Mouse (Mus musculus): Measurements from ENCODE around the gene Rtn4rl2. TPM values are rescaled to one million over a fixed set of nuclear protein-coding genes. Genes with fewer than 3 reads are reported as not detected.

Gene Rtn4rl2
- polyA plus RNA-seq, 1 experiment from 2014 or later = 2.4 TPM

GRCm38 (mm10) chr2:84838593-84838949 is 47.9 kb downstream of the Rtn4rl2 start, which contains the start of gene Slc43a1:
Gene Slc43a1, plus strand, starts transcription at chr2:84838850.
- H3K4me3 ChIP-seq (ENCODE audit: low read depth, low read length) = peak within 1 kb of the TSS; percentile 62
- DNase-seq (ENCODE audit: low spot score) = peak; percentile 5
- no peaks in the 10 kb centered on the region for H3K9me3 ChIP-seq (replicated peaks; ENCODE audit: control insufficient read depth, low read length)
- peaks cover 3% of the 10 kb centered on the region; the same call in 1 of the 2 replicates for H3K4me1 ChIP-seq (ENCODE audit: control insufficient read depth, insufficient read depth, low read length)
- 12% methylated on average over 10 of the region's 10 CpGs for WGBS
- H3K4me2 ChIP-seq (ENCODE audit: low read depth, low read length) = peak within 1 kb of the TSS; percentile 93
- H3K9ac ChIP-seq (replicated peaks; ENCODE audit: low read length) = peak within 1 kb of the TSS; percentile 78
- H3K27ac ChIP-seq (replicated peaks; ENCODE audit: low read depth, low read length) = peak within 1 kb of the TSS; percentile 82; the same call in 1 of the 2 replicates
- H3K36me3 ChIP-seq (replicated peaks; ENCODE audit: control insufficient read depth, insufficient read depth, low read depth, low read length) = no peaks in the 10 kb centered on the region
- H3K27me3 ChIP-seq (ENCODE audit: control insufficient read depth, insufficient read depth, low read length) = no peaks in the 10 kb centered on the region
- ATAC-seq (replicated peaks; ENCODE audit: insufficient number of reproducible peaks, low FRiP score, low TSS enrichment, low read depth) = no peak

- Histone ChIP-seq H3K4me3 (ENCODE audit: low read depth, low read length) (no peak overlapping the region), H3K27me3 (ENCODE audit: control insufficient read depth, insufficient read depth, low read length) (no peaks in the 10 kb centered on the region), H3K4me2 (ENCODE audit: low read depth, low read length) (no peak overlapping the region), H3K4me1 (ENCODE audit: control insufficient read depth, insufficient read depth, low read length) (peaks cover 3% of the 10 kb centered on the region; the same call in 1 of the 2 replicates), H3K36me3 (replicated peaks; ENCODE audit: control insufficient read depth, insufficient read depth, low read depth, low read length) (no peaks in the 10 kb centered on the region), H3K27ac (replicated peaks; ENCODE audit: low read depth, low read length) (no peak overlapping the region), H3K9me3 (replicated peaks; ENCODE audit: control insufficient read depth, low read length) (no peaks in the 10 kb centered on the region), H3K9ac (replicated peaks; ENCODE audit: low read length) (no peak overlapping the region)
- 28% methylated on average over 9 of the region's 9 CpGs for WGBS
- ATAC-seq (replicated peaks; ENCODE audit: insufficient number of reproducible peaks, low FRiP score, low TSS enrichment, low read depth) (no peak), DNase-seq (ENCODE audit: low spot score) (no peak)
These were observed 48.5 kb downstream of the Rtn4rl2 start for GRCm38 (mm10) chr2:84837817-84838592.

- 66% methylated on average over 8 of the region's 8 CpGs for whole genome bisulfite sequencing
These were observed 49.4 kb downstream of the Rtn4rl2 start for GRCm38 (mm10) chr2:84837107-84837506.

GRCm38 (mm10) chr2:84831666-84832391 is 54.7 kb downstream of the Rtn4rl2 start:
- Histone ChIP-seq H3K4me2 (ENCODE audit: low read depth, low read length) (no peak overlapping the region), H3K36me3 (replicated peaks; ENCODE audit: control insufficient read depth, insufficient read depth, low read depth, low read length) (no peaks in the 10 kb centered on the region), H3K4me3 (ENCODE audit: low read depth, low read length) (no peak overlapping the region), H3K9ac (replicated peaks; ENCODE audit: low read length) (0 out of 2 replicates have a peak overlapping the region, but pooled peaks have one; percentile 29), H3K27ac (replicated peaks; ENCODE audit: low read depth, low read length) (no peak overlapping the region), H3K27me3 (ENCODE audit: control insufficient read depth, insufficient read depth, low read length) (no peaks in the 10 kb centered on the region), H3K9me3 (replicated peaks; ENCODE audit: control insufficient read depth, low read length) (no peaks in the 10 kb centered on the region), H3K4me1 (ENCODE audit: control insufficient read depth, insufficient read depth, low read length) (no peaks in the 10 kb centered on the region)
- WGBS = 36% methylated on average over 10 of the region's 10 CpGs
- peak; percentile 95 for DNase-seq (ENCODE audit: low spot score)
- peak; percentile 56; the same call in 1 of the 2 replicates for ATAC-seq (replicated peaks; ENCODE audit: insufficient number of reproducible peaks, low FRiP score, low TSS enrichment, low read depth)

More at GRCm38 (mm10) chr2:84837107-84837506, 49.4 kb downstream of the Rtn4rl2 start:
- Histone ChIP-seq H3K4me3 (ENCODE audit: low read depth, low read length) (no peak overlapping the region), H3K9ac (replicated peaks; ENCODE audit: low read length) (no peak overlapping the region), H3K4me1 (ENCODE audit: control insufficient read depth, insufficient read depth, low read length) (peaks cover 3% of the 10 kb centered on the region; the same call in 1 of the 2 replicates), H3K9me3 (replicated peaks; ENCODE audit: control insufficient read depth, low read length) (no peaks in the 10 kb centered on the region), H3K27ac (replicated peaks; ENCODE audit: low read depth, low read length) (no peak overlapping the region), H3K4me2 (ENCODE audit: low read depth, low read length) (no peak overlapping the region), H3K27me3 (ENCODE audit: control insufficient read depth, insufficient read depth, low read length) (no peaks in the 10 kb centered on the region), H3K36me3 (replicated peaks; ENCODE audit: control insufficient read depth, insufficient read depth, low read depth, low read length) (no peaks in the 10 kb centered on the region)
- DNase-seq (ENCODE audit: low spot score) (no peak), ATAC-seq (replicated peaks; ENCODE audit: insufficient number of reproducible peaks, low FRiP score, low TSS enrichment, low read depth) (no peak)

- no peak overlapping the region for H3K27ac ChIP-seq (replicated peaks; ENCODE audit: low read depth, low read length)
- peak overlapping the region; percentile 85 for H3K4me2 ChIP-seq (ENCODE audit: low read depth, low read length)
- H3K4me3 ChIP-seq (ENCODE audit: low read depth, low read length) = peak overlapping the region; percentile 85
- under 1% methylated on average over 29 of the region's 29 CpGs for WGBS
- peak; percentile 70; the same call in 1 of the 2 replicates for ATAC-seq (replicated peaks; ENCODE audit: insufficient number of reproducible peaks, low FRiP score, low TSS enrichment, low read depth)
- H3K4me1 ChIP-seq (ENCODE audit: control insufficient read depth, insufficient read depth, low read length) = no peaks in the 10 kb centered on the region
- peak; percentile 21 for DNase-seq (ENCODE audit: low spot score)
- H3K27me3 ChIP-seq (ENCODE audit: control insufficient read depth, insufficient read depth, low read length) = no peaks in the 10 kb centered on the region
- H3K36me3 ChIP-seq (replicated peaks; ENCODE audit: control insufficient read depth, insufficient read depth, low read depth, low read length) = no peaks in the 10 kb centered on the region
- H3K9ac ChIP-seq (replicated peaks; ENCODE audit: low read length) = peak overlapping the region; percentile 62
- H3K9me3 ChIP-seq (replicated peaks; ENCODE audit: control insufficient read depth, low read length) = no peaks in the 10 kb centered on the region
These were observed 59.1 kb downstream of the Rtn4rl2 start for GRCm38 (mm10) chr2:84827283-84827920.

GRCm38 (mm10) chr2:84826488-84827282 is 59.8 kb downstream of the Rtn4rl2 start, which contains the start of gene Timm10:
Gene Timm10, plus strand, starts transcription at chr2:84826997.
- ATAC-seq (replicated peaks; ENCODE audit: insufficient number of reproducible peaks, low FRiP score, low TSS enrichment, low read depth) = peak; percentile 89
- under 1% methylated on average over 34 of the region's 34 CpGs for WGBS
- no peak within 1 kb of the TSS for H3K27ac ChIP-seq (replicated peaks; ENCODE audit: low read depth, low read length)

GRCm38 (mm10) chr2:84823237-84823636 is 63.3 kb downstream of the Rtn4rl2 start:
- Histone ChIP-seq H3K9ac (replicated peaks; ENCODE audit: low read length) (no peak overlapping the region), H3K27me3 (ENCODE audit: control insufficient read depth, insufficient read depth, low read length) (no peaks in the 10 kb centered on the region), H3K9me3 (replicated peaks; ENCODE audit: control insufficient read depth, low read length) (no peaks in the 10 kb centered on the region), H3K4me1 (ENCODE audit: control insufficient read depth, insufficient read depth, low read length) (no peaks in the 10 kb centered on the region), H3K4me3 (ENCODE audit: low read depth, low read length) (no peak overlapping the region), H3K36me3 (replicated peaks; ENCODE audit: control insufficient read depth, insufficient read depth, low read depth, low read length) (no peaks in the 10 kb centered on the region), H3K27ac (replicated peaks; ENCODE audit: low read depth, low read length) (no peak overlapping the region), H3K4me2 (ENCODE audit: low read depth, low read length) (no peak overlapping the region)
- DNase-seq (ENCODE audit: low spot score) (peak; percentile 40), ATAC-seq (replicated peaks; ENCODE audit: insufficient number of reproducible peaks, low FRiP score, low TSS enrichment, low read depth) (no peak)
- WGBS = 37% methylated on average over 2 of the region's 2 CpGs

More at GRCm38 (mm10) chr2:84826488-84827282, 59.8 kb downstream of the Rtn4rl2 start, which contains the start of gene Timm10:
- H3K4me2 ChIP-seq (ENCODE audit: low read depth, low read length) = peak within 1 kb of the TSS; percentile 85
- peak within 1 kb of the TSS; percentile 85 for H3K4me3 ChIP-seq (ENCODE audit: low read depth, low read length)
- peak within 1 kb of the TSS; percentile 62 for H3K9ac ChIP-seq (replicated peaks; ENCODE audit: low read length)
- H3K9me3 ChIP-seq (replicated peaks; ENCODE audit: control insufficient read depth, low read length) = no peaks in the 10 kb centered on the region
- no peaks in the 10 kb centered on the region for H3K27me3 ChIP-seq (ENCODE audit: control insufficient read depth, insufficient read depth, low read length)
- no peaks in the 10 kb centered on the region for H3K4me1 ChIP-seq (ENCODE audit: control insufficient read depth, insufficient read depth, low read length)
- no peaks in the 10 kb centered on the region for H3K36me3 ChIP-seq (replicated peaks; ENCODE audit: control insufficient read depth, insufficient read depth, low read depth, low read length)
- peak; percentile 96 for DNase-seq (ENCODE audit: low spot score)
